Mouse (Mus musculus) heart, adult 2 months (tissue): ENCODE data around the gene Avpi1. TPM values are rescaled to one million over a fixed set of nuclear protein-coding genes. Genes with fewer than 3 reads are reported as not detected.

Source experiments
- DNase-seq, 2 experiments: peaks; one replicate each; pipeline ENCODE4 v3.0.0; 2021
- H3K27ac ChIP-seq: fragments of 200-600 bp; 2 replicates; pipeline ENCODE4 v1.8.1; 2022
- H3K27me3 ChIP-seq: fragments of 200-500 bp; 2 replicates; pipeline ENCODE4 v1.6.1; 2012; ENCODE audit warnings: mild to moderate bottlenecking, low read length, inconsistent platforms, mixed read lengths; ENCODE audit not compliant: control insufficient read depth, insufficient read depth
- H3K36me3 ChIP-seq: fragments of 200-500 bp; 2 replicates; pipeline ENCODE4 v1.6.1; 2012; ENCODE audit warnings: low read length, inconsistent platforms; ENCODE audit not compliant: control insufficient read depth, insufficient read depth
- H3K4me1 ChIP-seq: fragments of 200-500 bp; 2 replicates; pipeline ENCODE4 v1.6.1; 2011; ENCODE audit warnings: low read length; ENCODE audit not compliant: control insufficient read depth, insufficient read depth
- H3K4me3 ChIP-seq: fragments of 200-600 bp; 2 replicates; pipeline ENCODE4 v1.8.1; 2022
- H3K79me2 ChIP-seq: fragments of 200-500 bp; replicated peaks from 2 replicates; pipeline ENCODE4 v1.6.1; 2012; ENCODE audit warnings: mild to moderate bottlenecking, inconsistent platforms, low read length, moderate library complexity, mixed read lengths; ENCODE audit not compliant: control insufficient read depth, insufficient read depth
- H3K9ac ChIP-seq: fragments of 200-500 bp; 2 replicates; pipeline ENCODE4 v1.6.1; 2012; ENCODE audit warnings: low read depth, mild to moderate bottlenecking, control low read depth, inconsistent platforms, low read length, mixed read lengths
- CTCF ChIP-seq: fragments of 200-600 bp; IDR thresholded peaks from 2 replicates; pipeline ENCODE4 v1.8.1; 2022; ENCODE audit warnings: antibody characterized with exemption, mild to moderate bottlenecking, moderate library complexity
- EP300 ChIP-seq: fragments of 200-500 bp; IDR thresholded peaks from 2 replicates; pipeline ENCODE4 v1.6.1; 2011; ENCODE audit warnings: low read depth, low read length, control low read depth; ENCODE audit not compliant: insufficient read depth
- POLR2A ChIP-seq: fragments of 200-500 bp; IDR thresholded peaks from 2 replicates; pipeline ENCODE4 v1.6.1; 2011; ENCODE audit warnings: mild to moderate bottlenecking, low read depth, low read length, control low read depth; ENCODE audit not compliant: insufficient read depth
- WGBS: fragments of 180-500 bp; shearing (Covaris S2); methylation state at CpG from one replicate; pipeline ENCODE4 v1.1.7; 2018; 5-methylcytosine and 5-hydroxymethylcytosine counted together
- intact Hi-C: fragments of 180-260 bp; cut with DNase I; formaldehyde crosslinking; loops from one replicate; pipeline ENCODE4 v1.15.1; 2025
- polyA plus RNA-seq: library from polyadenylated mRNA; depleted of rRNA; stranded (reverse); fragments of >200 nt; gene quantifications from 2 replicates; pipeline ENCODE4 v1.2.3, GENCODE M21; 2012
- total RNA-seq, 2 experiments: library from RNA; stranded (reverse); gene quantifications; 2 replicates each; pipeline ENCODE4 v1.2.3; 2021

Avpi1 gene
- total and polyA plus RNA-seq, 3 experiments: 10.0 to 14.4 (median 13.1) TPM

DNA sequence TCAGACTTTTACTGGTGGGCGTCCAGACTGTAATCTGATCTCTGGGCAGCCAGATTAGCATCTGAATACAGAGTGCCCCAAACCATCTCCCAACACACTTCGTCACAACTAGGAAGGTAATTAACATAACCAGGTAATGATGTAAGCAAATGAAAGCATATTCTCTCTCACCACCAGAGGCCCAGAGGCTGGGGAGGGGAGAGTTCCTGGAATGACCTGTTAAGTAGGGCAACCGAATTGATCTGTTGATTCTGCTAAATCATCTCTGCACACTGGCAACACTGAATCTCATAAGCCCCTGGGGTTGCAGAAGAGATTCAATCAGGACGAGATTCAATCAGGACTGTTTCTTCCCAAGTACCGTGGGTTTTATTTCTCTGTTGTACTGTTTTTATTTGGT lies 7.3 kb upstream of the Avpi1 start:
- no peaks in the 10 kb centered on the region for H3K36me3 ChIP-seq
- intact Hi-C loops: no loop called here
- no peak overlapping the region for H3K4me3 ChIP-seq
- 63% methylated on average over 5 of the region's 5 CpGs for WGBS
- no peaks in the 10 kb centered on the region for H3K27me3 ChIP-seq
- DNase-seq: no peak
- TF ChIP-seq EP300 (no peak), CTCF (no peak), POLR2A (no peak)
- no peaks in the 10 kb centered on the region for H3K4me1 ChIP-seq
- H3K27ac ChIP-seq: no peak overlapping the region
- H3K79me2 ChIP-seq: no peaks in the 10 kb centered on the region
- H3K9ac ChIP-seq: no peak overlapping the region

DNA sequence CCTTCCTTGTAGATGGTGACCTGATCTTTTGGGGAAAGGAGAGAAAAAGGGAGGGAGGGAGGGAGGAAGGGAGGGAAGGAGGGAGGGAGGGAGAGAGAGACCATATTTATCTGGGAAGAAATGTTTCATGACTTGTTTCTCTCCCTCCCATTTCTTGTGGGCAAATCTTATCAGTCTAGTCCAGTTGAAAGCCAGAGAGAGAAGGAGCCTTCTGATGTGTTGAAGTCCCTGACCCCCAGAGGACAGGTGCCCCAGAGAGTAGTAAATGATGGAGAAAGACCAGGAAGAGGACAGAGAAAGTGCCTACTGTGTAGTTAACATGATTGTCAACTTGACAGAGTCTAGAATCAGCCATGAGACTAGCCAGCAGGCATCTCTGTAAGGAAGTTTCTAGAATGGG lies 6.2 kb upstream of the Avpi1 start:
- no peak for TF ChIP-seq EP300
- TF ChIP-seq POLR2A: no peak
- TF ChIP-seq CTCF: no peak

GRCm38 (mm10) chr19:42131101-42131500 lies 2.2 kb upstream of the Avpi1 start:
- H3K4me3 ChIP-seq: no peak overlapping the region
- intact Hi-C loops: loop anchor here (2.0 to 5.0 kb wide), 2 partner anchors 14 to 36 kb away; no protein-coding TSS in a partner anchor
- no peaks in the 10 kb centered on the region for H3K27me3 ChIP-seq
- peaks cover 3% of the 10 kb centered on the region; the same call in 1 of the 2 replicates for H3K4me1 ChIP-seq
- H3K27ac ChIP-seq: peak overlapping the region; percentile 43
- TF ChIP-seq EP300 (no peak), CTCF (no peak), POLR2A (no peak)
- H3K9ac ChIP-seq: no peak overlapping the region
- WGBS: 48% methylated on average over 5 of the region's 5 CpGs
- H3K79me2 ChIP-seq: no peaks in the 10 kb centered on the region
- no peaks in the 10 kb centered on the region for H3K36me3 ChIP-seq
- DNase-seq: peak in 1 of 2 experiments; percentile 40

More for the DNA sequence above, 6.2 kb upstream of the Avpi1 start:
- no peaks in the 10 kb centered on the region for H3K36me3 ChIP-seq
- no peaks in the 10 kb centered on the region for H3K27me3 ChIP-seq
- no peak overlapping the region for H3K27ac ChIP-seq
- no peak overlapping the region for H3K4me3 ChIP-seq
- intact Hi-C loops: no loop called here
- no peak overlapping the region for H3K9ac ChIP-seq
- no peaks in the 10 kb centered on the region for H3K4me1 ChIP-seq
- H3K79me2 ChIP-seq: no peaks in the 10 kb centered on the region
- DNase-seq: no peak

GRCm38 (mm10) chr19:42130294-42130606 lies 1.4 kb upstream of the Avpi1 start:
- DNase-seq: no peak
- Histone ChIP-seq H3K79me2 (no peaks in the 10 kb centered on the region), H3K27me3 (no peaks in the 10 kb centered on the region), H3K4me1 (peaks cover 3% of the 10 kb centered on the region; the same call in 1 of the 2 replicates), H3K36me3 (no peaks in the 10 kb centered on the region), H3K27ac (peak overlapping the region; percentile 87), H3K4me3 (no peak overlapping the region), H3K9ac (no peak overlapping the region)
- whole genome bisulfite sequencing: 58% methylated on average over 3 of the region's 3 CpGs
- intact Hi-C loops: loop anchor here (2.0 to 5.0 kb wide), 2 partner anchors 15 to 37 kb away; no protein-coding TSS in a partner anchor
- no peak for TF ChIP-seq CTCF

DNA sequence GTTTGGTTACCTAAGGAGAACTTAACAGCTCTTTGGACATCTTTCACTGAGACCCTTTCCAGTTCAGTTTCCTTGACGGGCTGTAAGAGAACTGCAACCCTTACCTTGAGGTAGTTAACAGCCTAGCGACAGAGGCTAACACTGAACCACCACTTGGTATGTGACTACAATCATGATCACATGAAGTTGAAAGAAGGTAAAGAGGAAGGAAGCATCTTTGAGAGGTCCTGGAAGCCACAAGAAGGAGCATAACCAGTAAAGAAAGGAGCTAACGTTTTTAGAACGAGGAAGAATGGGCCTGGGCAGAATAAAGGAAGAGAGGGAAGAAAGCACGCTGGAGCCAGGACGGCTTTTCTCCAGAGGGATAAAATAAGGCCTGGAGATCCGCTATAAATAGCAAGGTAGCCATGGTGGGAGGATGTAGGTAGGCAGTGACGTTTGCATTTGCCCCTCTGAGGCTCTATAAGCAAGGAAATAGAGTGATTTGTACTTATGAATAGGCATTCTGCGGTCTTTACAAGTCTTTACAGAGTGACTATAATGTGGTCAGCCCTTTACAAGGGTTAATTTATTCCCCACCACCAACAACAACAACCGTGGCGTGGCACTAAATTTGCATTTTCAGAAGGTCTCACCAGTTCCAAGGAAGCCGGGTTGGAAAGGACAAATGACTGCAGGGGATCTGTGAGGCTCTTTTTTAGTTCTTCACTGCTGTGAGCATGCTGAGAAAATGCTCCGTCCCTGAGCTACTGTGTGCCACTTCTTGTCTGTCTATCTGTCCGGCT lies 842 bp upstream of the Avpi1 start:
- Histone ChIP-seq H3K9ac (peak overlapping the region; percentile 51), H3K4me3 (peak overlapping the region; percentile 71), H3K4me1 (peaks cover 3% of the 10 kb centered on the region; the same call in 1 of the 2 replicates), H3K27me3 (no peaks in the 10 kb centered on the region), H3K79me2 (no peaks in the 10 kb centered on the region), H3K27ac (peak overlapping the region; percentile 87), H3K36me3 (no peaks in the 10 kb centered on the region)
- DNase-seq: no peak
- 34% methylated on average over 14 of the region's 14 CpGs for WGBS
- TF ChIP-seq EP300 (no peak), CTCF (no peak), POLR2A (no peak)
- intact Hi-C loops: loop anchor here (2.0 to 5.0 kb wide), 2 partner anchors 15 to 38 kb away; no protein-coding TSS in a partner anchor

DNA sequence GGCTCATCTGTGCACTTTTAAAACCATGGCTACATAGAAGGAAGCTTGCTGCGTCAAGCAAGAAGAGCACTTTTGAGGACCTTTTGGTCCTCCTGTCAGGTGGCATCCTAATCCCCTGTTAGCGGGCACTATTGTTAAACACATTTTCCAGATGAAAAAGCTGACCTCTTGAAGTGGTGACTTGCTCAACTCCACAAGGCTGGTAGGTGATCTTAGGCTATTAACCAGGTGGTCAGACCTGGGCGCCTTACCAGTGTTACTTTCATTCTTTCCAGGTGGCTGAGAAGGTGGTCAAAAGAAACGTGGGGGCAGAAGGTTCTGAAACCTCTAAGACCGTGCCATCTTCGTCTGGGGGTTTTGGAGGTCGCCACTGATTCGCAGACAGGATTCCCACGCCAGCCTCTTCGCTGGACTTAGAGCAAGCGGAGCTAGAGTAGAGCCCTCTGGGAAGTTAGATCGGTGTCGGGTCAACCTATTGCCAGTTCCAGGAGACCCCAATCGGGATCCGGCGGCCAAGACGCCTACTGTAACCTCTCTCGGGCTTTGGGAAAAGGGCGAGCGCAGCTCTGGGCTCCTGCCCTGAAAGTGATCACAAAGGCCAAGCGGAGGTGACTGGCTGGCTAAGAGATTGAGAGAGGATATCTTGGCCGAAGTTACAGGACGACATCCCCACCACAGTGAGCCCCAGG lies 663 bp downstream of the Avpi1 start:
- H3K79me2 ChIP-seq: no peaks in the 10 kb centered on the region
- WGBS: 12% methylated on average over 23 of the region's 23 CpGs
- intact Hi-C loops: no loop called here
- TF ChIP-seq EP300: no peak
- peak overlapping the region; percentile 82 for H3K9ac ChIP-seq
- peak overlapping the region; percentile 71 for H3K4me3 ChIP-seq
- peaks cover 3% of the 10 kb centered on the region; the same call in 1 of the 2 replicates for H3K4me1 ChIP-seq
- H3K27ac ChIP-seq: peak overlapping the region; percentile 87
- no peaks in the 10 kb centered on the region for H3K36me3 ChIP-seq
- H3K27me3 ChIP-seq: no peaks in the 10 kb centered on the region
- DNase-seq: no peak
